Mouse (Mus musculus) lung, adult 2 months (tissue): Measurements from ENCODE around the gene Capn5.

Experiments used
- CTCF ChIP-seq: fragments of 200-500 bp; IDR thresholded peaks from 2 replicates; pipeline ENCODE4 v1.5.1; 2011; ENCODE audit warnings: mild to moderate bottlenecking, low read length, control low read depth; ENCODE audit not compliant: insufficient read depth
- POLR2A ChIP-seq: fragments of 200-500 bp; IDR thresholded peaks from 2 replicates; pipeline ENCODE4 v1.6.1; 2011; ENCODE audit warnings: low read depth, mild to moderate bottlenecking, control low read depth, low read length, borderline replicate concordance; ENCODE audit errors: extremely low read depth

- TF ChIP-seq POLR2A, result no peak
- TF ChIP-seq CTCF, result no peak
Measured at GRCm38 (mm10) chr7:98188238-98188637, 10.2 kb upstream of the Capn5 start.
